Mouse (Mus musculus) heart, postnatal 0 days (tissue): Measurements from ENCODE around the gene Ephx4. TPM values are rescaled to one million over a fixed set of nuclear protein-coding genes. Genes with fewer than 3 reads are reported as not detected.
"Not testable (repeated sequence)": the region's sequence is repeated elsewhere in the genome, so short reads cannot be mapped to it uniquely, and the experiment has no call there.

Source experiments
- ATAC-seq: fragments of 200-750 bp; cut with Nextera tagmentation; 2 replicates; pipeline ENCODE4 v1.8.0; 2017; ENCODE audit warnings: low read depth, moderate number of reproducible peaks, moderate library complexity; ENCODE audit not compliant: insufficient read depth
- DNase-seq: peaks from one replicate; pipeline ENCODE4 v3.0.0-alpha.2; 2016; ENCODE audit warnings: low spot score
- H3K27ac ChIP-seq: fragments of 300-500 bp; sonication (generic); 2 replicates; pipeline ENCODE4 v1.5.1; 2014; ENCODE audit warnings: low read depth, mild to moderate bottlenecking
- H3K27me3 ChIP-seq: fragments of 300-500 bp; sonication (generic); 2 replicates; pipeline ENCODE4 v1.6.1; 2014; ENCODE audit warnings: low read length, mixed read lengths; ENCODE audit not compliant: control insufficient read depth, insufficient read depth
- H3K36me3 ChIP-seq: fragments of 300-500 bp; sonication (generic); replicated peaks from 2 replicates; pipeline ENCODE4 v1.6.1; 2014; ENCODE audit warnings: low read length, mixed read lengths; ENCODE audit not compliant: control insufficient read depth, insufficient read depth
- H3K4me1 ChIP-seq: fragments of 300-500 bp; sonication (generic); 2 replicates; pipeline ENCODE4 v1.6.1; 2014; ENCODE audit warnings: antibody characterized with exemption; ENCODE audit not compliant: control insufficient read depth, insufficient read depth
- H3K4me2 ChIP-seq: fragments of 300-500 bp; sonication (generic); 2 replicates; pipeline ENCODE4 v1.6.1; 2014; ENCODE audit warnings: low read depth, mild to moderate bottlenecking, low read length, moderate library complexity
- H3K4me3 ChIP-seq: fragments of 300-500 bp; sonication (generic); 2 replicates; pipeline ENCODE4 v1.5.1; 2014; ENCODE audit warnings: low read depth, low read length
- H3K9ac ChIP-seq: fragments of 300-500 bp; sonication (generic); replicated peaks from 2 replicates; pipeline ENCODE4 v1.6.1; 2014; ENCODE audit warnings: low read depth, low read length, mixed read lengths
- H3K9me3 ChIP-seq: fragments of 300-500 bp; sonication (generic); replicated peaks from 2 replicates; pipeline ENCODE4 v1.6.1; 2016; ENCODE audit warnings: low read length; ENCODE audit not compliant: control insufficient read depth
- CTCF ChIP-seq: IDR thresholded peaks from 2 replicates; pipeline ENCODE4 v1.5.1; 2016; ENCODE audit warnings: antibody characterized with exemption, control low read depth, low read depth
- EP300 ChIP-seq: IDR thresholded peaks from 2 replicates; pipeline ENCODE4 v1.6.1; 2016; ENCODE audit warnings: antibody characterized with exemption, low read depth
- WGBS: fragments of 180-500 bp; shearing (Covaris S2); extraction: QIAGEN DNeasy Blood & Tissue Kit; methylation state at CpG from one replicate; pipeline ENCODE4 v1.1.7; 2014; 5-methylcytosine and 5-hydroxymethylcytosine counted together
- polyA plus RNA-seq: library from polyadenylated mRNA; unstranded; fragments of >200 nt; fragmentation: Nextera tagmentation; extraction: Ambion mirVana; gene quantifications from 2 replicates; pipeline ENCODE4 v1.2.1, GENCODE M21; 2015
- total RNA-seq: library from RNA; depleted of rRNA; stranded (reverse); fragments of >200 nt; gene quantifications from 2 replicates; pipeline ENCODE4 v1.2.3, GENCODE M21; 2014; ENCODE audit warnings: low replicate concordance

The Ephx4 gene
- total and polyA plus RNA-seq, 2 experiments from 2014 or later = 1.6 TPM; not detected in 1

- 27% methylated on average over 9 of the region's 9 CpGs for WGBS
- 0 out of 2 replicates have a peak, but pooled peaks cover 3% of the 10 kb centered on the region for H3K36me3 ChIP-seq
- peak overlapping the region; percentile 21; the same call in 1 of the 2 replicates for H3K27ac ChIP-seq
- no peak for ATAC-seq
- H3K9me3 ChIP-seq = no peaks in the 10 kb centered on the region
- no peak for DNase-seq
- TF ChIP-seq EP300 (no peak), CTCF (no peak)
- H3K4me3 ChIP-seq = peak overlapping the region; percentile 67
- peak overlapping the region; percentile 67 for H3K9ac ChIP-seq
- peaks cover 3% of the 10 kb centered on the region; the same call in 1 of the 2 replicates for H3K4me1 ChIP-seq
- H3K4me2 ChIP-seq = peak overlapping the region; percentile 65
- H3K27me3 ChIP-seq = no peaks in the 10 kb centered on the region
These were observed 42.3 kb upstream of the Ephx4 start for GRCm38 (mm10) chr5:107360054-107360730.

- 86% methylated on average over 3 of the region's 3 CpGs for WGBS
These were observed 32.5 kb upstream of the Ephx4 start for GRCm38 (mm10) chr5:107370040-107370439.

GRCm38 (mm10) chr5:107371335-107371734 lies 31.2 kb upstream of the Ephx4 start:
- DNase-seq (no peak), ATAC-seq (no peak)

More at GRCm38 (mm10) chr5:107370040-107370439, 32.5 kb upstream of the Ephx4 start:
- Histone ChIP-seq H3K9ac (no peak overlapping the region), H3K4me3 (no peak overlapping the region), H3K4me1 (no peaks in the 10 kb centered on the region), H3K36me3 (peaks cover 3% of the 10 kb centered on the region; the same call in 1 of the 2 replicates), H3K27ac (no peak overlapping the region), H3K27me3 (no peaks in the 10 kb centered on the region), H3K4me2 (no peak overlapping the region), H3K9me3 (no peaks in the 10 kb centered on the region)
- no peak for ATAC-seq
- TF ChIP-seq EP300 = no peak
- TF ChIP-seq CTCF = no peak
- DNase-seq = no peak

DNA sequence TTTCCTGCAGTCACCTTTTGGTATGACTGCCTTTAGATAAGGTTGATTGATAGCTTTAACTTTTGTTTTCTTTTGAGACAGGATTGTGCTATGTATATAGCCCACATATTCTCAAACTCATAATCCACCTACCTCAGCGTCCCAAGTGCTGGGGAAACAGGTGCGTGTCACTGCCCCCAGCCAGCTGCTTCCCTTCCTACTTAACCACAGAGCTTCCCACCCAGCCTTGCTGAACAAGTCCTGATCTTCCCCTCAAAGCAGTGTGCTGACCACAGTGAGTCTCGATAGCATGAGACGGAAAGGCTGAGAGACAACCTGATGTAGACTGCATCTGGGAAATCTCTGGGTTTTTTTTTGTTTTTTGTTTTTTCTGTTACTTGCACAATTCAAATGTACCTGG lies 29.3 kb upstream of the Ephx4 start:
- ATAC-seq (no peak), DNase-seq (no peak)
- H3K9ac ChIP-seq = no peak overlapping the region
- H3K4me2 ChIP-seq = no peak overlapping the region
- 80% methylated on average over 4 of the region's 4 CpGs for WGBS
- no peak overlapping the region for H3K4me3 ChIP-seq
- H3K27ac ChIP-seq = no peak overlapping the region
- H3K27me3 ChIP-seq = no peaks in the 10 kb centered on the region
- H3K9me3 ChIP-seq = no peaks in the 10 kb centered on the region
- no peaks in the 10 kb centered on the region for H3K4me1 ChIP-seq
- TF ChIP-seq CTCF (no peak), EP300 (no peak)
- peaks cover 3% of the 10 kb centered on the region; the same call in 1 of the 2 replicates for H3K36me3 ChIP-seq

More at GRCm38 (mm10) chr5:107371335-107371734, 31.2 kb upstream of the Ephx4 start:
- H3K36me3 ChIP-seq = peaks cover 3% of the 10 kb centered on the region; the same call in 1 of the 2 replicates
- H3K9me3 ChIP-seq = no peaks in the 10 kb centered on the region
- H3K4me2 ChIP-seq = no peak overlapping the region
- no peaks in the 10 kb centered on the region for H3K4me1 ChIP-seq
- H3K27ac ChIP-seq = no peak overlapping the region
- TF ChIP-seq CTCF (no peak), EP300 (no peak)
- H3K4me3 ChIP-seq = no peak overlapping the region
- no peaks in the 10 kb centered on the region for H3K27me3 ChIP-seq
- WGBS = 81% methylated on average over 5 of the region's 5 CpGs
- H3K9ac ChIP-seq = no peak overlapping the region

DNA sequence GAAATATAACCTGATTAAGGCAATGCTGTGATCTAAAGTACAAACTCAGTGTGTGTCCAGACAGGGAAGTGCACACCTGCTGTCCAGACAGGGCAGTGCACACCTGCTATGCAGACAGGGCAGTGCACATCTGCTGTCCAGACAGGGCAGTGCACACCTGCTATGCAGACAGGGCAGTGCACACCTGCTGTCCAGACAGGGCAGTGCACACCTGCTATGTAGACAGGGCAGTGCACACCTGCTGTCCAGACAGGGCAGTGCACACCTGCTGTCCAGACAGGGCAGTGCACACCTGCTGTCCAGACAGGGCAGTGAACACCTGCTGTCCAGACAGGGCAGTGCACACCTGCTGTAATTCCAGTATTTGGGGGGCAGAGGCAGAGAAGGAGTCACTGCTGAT lies 16.1 kb upstream of the Ephx4 start:
- H3K36me3 ChIP-seq, H3K4me3 ChIP-seq, H3K27me3 ChIP-seq, ATAC-seq, DNase-seq, H3K27ac ChIP-seq, H3K9ac ChIP-seq, H3K4me2 ChIP-seq, H3K9me3 ChIP-seq, H3K4me1 ChIP-seq: not testable (repeated sequence)

GRCm38 (mm10) chr5:107387788-107388187 lies 14.7 kb upstream of the Ephx4 start:
- H3K4me3 ChIP-seq = no peak overlapping the region
- TF ChIP-seq CTCF = no peak
- TF ChIP-seq EP300 = no peak

More at GRCm38 (mm10) chr5:107387788-107388187, 14.7 kb upstream of the Ephx4 start:
- Histone ChIP-seq H3K4me1 (no peaks in the 10 kb centered on the region), H3K36me3 (no peaks in the 10 kb centered on the region; the same call in 1 of the 2 replicates), H3K4me2 (no peak overlapping the region), H3K9ac (no peak overlapping the region), H3K27ac (no peak overlapping the region), H3K27me3 (no peaks in the 10 kb centered on the region), H3K9me3 (no peaks in the 10 kb centered on the region)
- ATAC-seq = no peak
- DNase-seq = no peak
- 89% methylated on average over 1 of the region's 1 CpGs for WGBS
